Mouse (Mus musculus): ENCODE data around the gene Bmp8b.
"Not testable (repeated sequence)": the region's sequence is repeated elsewhere in the genome, so short reads cannot be mapped to it uniquely, and the experiment has no call there.

The Bmp8b gene

GRCm38 (mm10) chr4:123110751-123111150 is 5.8 kb downstream of the Bmp8b start:
- no peak for DNase-seq (ENCODE audit: low read depth in 1 of 2, low spot score in 2 of 2)

GRCm38 (mm10) chr4:123111275-123111983 is 6.5 kb downstream of the Bmp8b start:
- not testable (repeated sequence) for DNase-seq (ENCODE audit: low read depth in 1 of 2, low spot score in 2 of 2)

- DNase-seq (ENCODE audit: low read depth in 1 of 2, low spot score in 2 of 2) = no peak
Observed at GRCm38 (mm10) chr4:123112216-123112764, 7.3 kb downstream of the Bmp8b start.

- not testable (repeated sequence) for DNase-seq (ENCODE audit: low read depth in 1 of 2, low spot score in 2 of 2)
Observed at GRCm38 (mm10) chr4:123114651-123115050, 9.7 kb downstream of the Bmp8b start.

DNA sequence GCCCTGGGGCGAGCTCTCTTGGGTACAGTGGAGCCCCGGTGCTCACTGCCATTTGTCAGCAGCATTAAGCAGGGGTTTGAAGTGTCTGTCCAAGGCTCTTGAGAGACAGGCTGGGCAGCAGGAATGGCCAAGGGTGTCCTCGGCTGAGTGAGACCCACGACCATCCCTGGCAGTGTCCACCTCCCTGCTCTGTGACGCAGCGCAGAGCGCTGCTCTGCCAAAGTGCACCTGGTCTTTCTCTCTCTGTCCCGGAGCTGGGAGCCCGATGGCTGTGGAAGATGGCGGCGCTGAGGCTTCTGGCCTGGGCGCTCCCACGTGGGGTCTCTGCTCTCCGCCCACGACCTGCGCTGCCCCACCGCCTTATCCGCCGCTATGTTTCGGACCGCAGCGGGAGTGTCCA is 11.0 kb downstream of the Bmp8b start, which contains the start of gene Oxct2b:
Gene Oxct2b, plus strand, starts transcription at position 256 of the 400 bp plus-strand sequence.
- no peak for DNase-seq (ENCODE audit: low read depth in 1 of 2, low spot score in 2 of 2)

- not testable (repeated sequence) for DNase-seq (ENCODE audit: low read depth in 1 of 2, low spot score in 2 of 2)
Observed at GRCm38 (mm10) chr4:123116640-123117039, 11.7 kb downstream of the Bmp8b start.

DNA sequence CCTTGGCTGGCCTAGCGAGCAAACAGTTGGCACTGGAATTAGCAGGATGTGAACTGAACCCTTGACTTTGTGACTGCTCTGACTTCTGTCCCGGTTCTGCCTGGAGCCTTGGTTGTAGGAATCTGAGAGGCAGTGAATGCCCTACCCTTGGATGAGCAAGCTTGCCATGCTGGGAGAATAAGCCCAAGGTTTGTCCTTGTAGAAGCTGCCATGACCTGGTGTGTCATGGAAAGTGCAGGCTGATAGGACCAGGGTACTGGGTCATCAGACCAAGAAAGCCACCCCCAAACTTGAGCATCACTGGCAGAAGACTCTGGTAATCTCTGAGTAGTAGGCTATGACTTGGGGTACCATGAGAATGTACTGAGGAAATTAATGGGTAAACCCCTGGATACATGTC is 16.3 kb downstream of the Bmp8b start:
- no peak for DNase-seq (ENCODE audit: low read depth in 1 of 2, low spot score in 2 of 2)

DNA sequence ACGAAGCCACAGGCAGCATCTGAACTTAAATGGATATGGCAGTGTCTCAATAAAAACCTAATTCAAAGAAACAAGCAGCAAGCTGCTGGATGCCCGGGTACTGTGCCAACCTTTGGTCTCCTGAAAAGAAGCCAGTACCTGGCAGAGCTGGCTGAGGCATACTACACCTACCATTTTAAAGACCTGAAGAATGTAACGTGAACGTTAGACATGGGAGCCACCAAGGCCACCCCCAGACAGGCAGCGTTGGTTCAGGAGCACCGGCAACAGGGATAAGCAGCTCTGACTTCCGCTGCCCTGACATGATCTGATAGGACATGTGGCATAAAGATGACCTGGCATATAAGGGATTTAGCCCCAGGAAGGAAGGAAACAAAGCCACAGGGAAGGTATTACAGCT is 21.7 kb downstream of the Bmp8b start:
- DNase-seq (ENCODE audit: low read depth in 1 of 2, low spot score in 2 of 2) = no peak

DNA sequence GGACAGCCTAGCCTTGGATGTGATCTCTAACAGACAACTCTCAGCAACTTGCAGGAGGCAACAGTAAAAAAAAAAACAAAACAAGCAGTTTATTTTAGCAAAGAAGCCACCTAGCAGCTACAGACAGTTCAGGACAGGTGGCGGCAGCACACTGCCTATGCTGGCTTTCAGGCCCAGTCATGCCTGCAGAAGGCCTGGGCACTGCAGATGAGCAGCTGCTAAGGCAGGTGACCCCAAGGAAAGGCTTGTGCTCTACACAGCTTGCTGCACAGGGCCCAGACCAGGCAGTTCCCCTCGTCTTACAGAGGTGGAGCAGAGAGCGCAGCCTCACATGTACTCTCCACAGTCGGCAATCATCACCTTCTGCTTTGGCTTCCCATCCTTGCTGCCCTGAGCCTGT is 22.1 kb downstream of the Bmp8b start:
- DNase-seq (ENCODE audit: low read depth in 1 of 2, low spot score in 2 of 2) = no peak

DNA sequence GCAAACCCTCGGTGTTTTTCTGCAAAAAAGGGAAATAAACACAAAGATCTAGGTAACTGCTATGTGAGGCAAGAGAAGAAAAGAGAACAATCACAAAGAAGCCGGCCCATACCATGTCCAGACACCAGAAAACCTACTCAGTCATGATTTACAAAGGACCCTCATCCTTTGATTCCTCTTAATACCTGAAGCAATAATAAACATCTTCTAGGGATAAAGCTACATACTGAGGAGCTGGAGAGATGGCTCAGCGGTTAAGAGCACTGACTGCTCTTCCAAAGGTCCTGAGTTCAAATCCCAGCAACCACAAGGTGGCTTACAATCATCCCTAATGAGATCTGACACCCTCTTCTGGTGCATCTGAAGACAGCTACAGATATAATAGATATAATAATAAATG is 32.6 kb downstream of the Bmp8b start:
- DNase-seq (ENCODE audit: low read depth in 1 of 2, low spot score in 2 of 2) = no peak

- peak; percentile 19 to 52 for DNase-seq (ENCODE audit: low read depth in 1 of 2, low spot score in 2 of 2)
Observed at GRCm38 (mm10) chr4:123139513-123140154, 34.7 kb downstream of the Bmp8b start, which contains the start of gene Ppie. Ppie (minus strand) TSS chr4:123139951.

GRCm38 (mm10) chr4:123147446-123148150 is 42.6 kb downstream of the Bmp8b start:
- no peak for DNase-seq (ENCODE audit: low read depth in 1 of 2, low spot score in 2 of 2)

DNA sequence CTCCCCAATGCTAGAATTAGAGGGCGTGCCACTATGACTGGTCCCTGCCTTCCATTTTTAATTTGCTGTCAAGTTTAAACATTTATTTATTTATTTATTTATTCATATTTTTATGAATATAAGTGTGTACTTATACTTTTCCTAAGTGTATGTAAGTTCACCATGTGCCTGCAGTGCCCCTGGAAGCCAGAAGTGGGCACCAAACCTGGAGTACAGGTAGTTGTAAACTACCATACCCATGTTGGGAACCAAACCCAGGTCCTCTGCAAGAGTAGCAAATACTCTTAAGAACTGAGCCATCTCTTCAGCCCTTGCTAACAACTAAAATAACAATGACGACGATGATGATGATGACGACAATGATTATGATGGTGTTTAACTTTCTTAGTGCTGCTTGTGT is 47.0 kb downstream of the Bmp8b start:
- DNase-seq (ENCODE audit: low read depth in 1 of 2, low spot score in 2 of 2) = no peak

- no peak for DNase-seq (ENCODE audit: low read depth in 1 of 2, low spot score in 2 of 2)
Observed at GRCm38 (mm10) chr4:123152976-123153375, 48.0 kb downstream of the Bmp8b start.

GRCm38 (mm10) chr4:123155004-123155403 is 50.0 kb downstream of the Bmp8b start:
- DNase-seq (ENCODE audit: low read depth in 1 of 2, low spot score in 2 of 2) = no peak

- DNase-seq (ENCODE audit: low read depth in 1 of 2, low spot score in 2 of 2) = no peak
Observed at GRCm38 (mm10) chr4:123155427-123155826, 50.5 kb downstream of the Bmp8b start.

DNA sequence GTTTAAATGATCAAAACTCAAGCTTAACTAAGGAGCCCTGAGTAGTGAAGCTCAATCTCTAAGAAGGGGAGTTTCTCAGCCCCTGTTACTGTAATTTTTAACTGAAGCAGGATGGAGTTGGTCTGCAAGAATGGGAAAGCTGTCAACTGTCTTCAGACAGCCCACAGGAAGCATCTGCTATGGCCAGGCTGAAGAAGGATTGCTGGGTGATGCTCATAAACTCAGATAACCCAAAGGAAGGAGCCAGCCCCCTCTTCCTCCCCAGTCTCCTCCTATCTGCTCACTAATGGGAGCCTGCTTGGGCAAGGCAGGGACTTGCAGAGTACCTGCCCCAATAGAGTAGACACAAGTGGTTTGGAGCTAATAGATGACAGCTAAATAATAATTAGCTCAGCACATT is 50.9 kb downstream of the Bmp8b start:
- DNase-seq (ENCODE audit: low read depth in 1 of 2, low spot score in 2 of 2) = no peak

- no peak for DNase-seq (ENCODE audit: low read depth in 1 of 2, low spot score in 2 of 2)
Observed at GRCm38 (mm10) chr4:123160571-123160970, 55.6 kb downstream of the Bmp8b start.

GRCm38 (mm10) chr4:123161251-123161650 is 56.3 kb downstream of the Bmp8b start:
- not testable (repeated sequence) for DNase-seq (ENCODE audit: low read depth in 1 of 2, low spot score in 2 of 2)

DNA sequence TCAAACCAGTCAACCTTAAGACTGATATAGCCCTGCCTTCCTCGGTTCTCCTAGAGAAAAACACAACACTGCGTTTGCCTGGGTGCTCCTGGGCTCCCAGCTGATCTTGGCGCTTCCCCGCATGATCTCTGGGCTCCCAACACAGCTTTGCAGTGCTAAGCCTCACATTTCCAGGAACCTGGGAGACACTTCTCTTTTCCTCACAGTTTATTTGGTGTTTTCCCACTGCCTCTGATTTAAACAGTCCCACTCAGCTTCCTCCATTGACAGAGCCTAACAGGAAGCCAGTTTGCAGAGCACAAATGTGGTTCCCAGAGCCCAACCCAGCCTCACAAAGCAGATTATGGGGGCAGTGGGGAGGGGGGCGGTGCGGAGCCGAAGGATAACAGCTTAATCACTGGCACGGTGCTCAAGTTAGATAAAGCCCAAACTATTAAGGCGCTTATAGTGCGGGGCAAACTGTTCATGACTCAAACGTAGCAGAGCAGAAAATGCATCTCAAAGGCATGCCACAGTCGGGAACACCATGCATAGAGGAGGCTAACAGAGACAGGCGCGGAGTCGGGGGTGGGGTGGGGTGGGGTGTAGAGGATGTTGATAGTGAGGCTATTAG is 57.4 kb downstream of the Bmp8b start:
- DNase-seq (ENCODE audit: low read depth in 1 of 2, low spot score in 2 of 2) = no peak

- DNase-seq (ENCODE audit: low read depth in 1 of 2, low spot score in 2 of 2) = no peak
Observed at GRCm38 (mm10) chr4:123164157-123164556, 59.2 kb downstream of the Bmp8b start.

All from monocyte, adult 2 months (primary cell).